Mouse (Mus musculus) CH12F3 (cell line): ENCODE results near the gene Sall4.

Experiments used
- in situ Hi-C: fragments of 300-500 bp; cut with MboI; formaldehyde crosslinking; loops from 2 replicates; pipeline ENCODE4 v1.14.3; 2020; ENCODE audit warnings: low sequenced_read_pairs

Sall4 gene

GRCm38 (mm10) chr2:168767582-168767981, at the start of gene Sall4:
Gene Sall4, minus strand, starts transcription at chr2:168767943.
- in situ Hi-C loops = no loop called here

DNA sequence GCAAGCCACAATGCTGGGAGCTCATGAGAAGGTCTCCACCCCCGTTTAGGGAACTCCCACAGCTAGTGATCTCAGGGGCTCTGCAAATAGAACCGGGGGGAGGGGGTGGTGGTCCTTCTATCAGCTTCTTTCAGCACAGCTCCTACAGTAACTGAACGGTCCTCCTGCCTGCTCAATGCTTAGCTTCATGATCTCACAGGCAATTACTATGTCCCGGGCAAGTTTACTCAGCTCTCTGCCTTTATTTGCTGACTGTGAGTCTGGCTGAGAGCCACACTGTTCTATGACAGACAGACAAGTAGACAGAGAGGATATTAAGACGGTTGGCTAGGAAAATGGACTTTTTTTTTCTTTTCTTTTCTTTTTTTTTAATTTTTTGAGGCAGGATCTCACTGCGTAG, 45.5 kb upstream of the Sall4 start:
- in situ Hi-C loops = no loop called here

GRCm38 (mm10) chr2:168809895-168810294, 42.2 kb upstream of the Sall4 start:
- in situ Hi-C loops = no loop called here

- in situ Hi-C loops = no loop called here
Observed at GRCm38 (mm10) chr2:168807681-168808080, 39.9 kb upstream of the Sall4 start.

- in situ Hi-C loops = no loop called here
Observed at GRCm38 (mm10) chr2:168803849-168804248, 36.1 kb upstream of the Sall4 start.

DNA sequence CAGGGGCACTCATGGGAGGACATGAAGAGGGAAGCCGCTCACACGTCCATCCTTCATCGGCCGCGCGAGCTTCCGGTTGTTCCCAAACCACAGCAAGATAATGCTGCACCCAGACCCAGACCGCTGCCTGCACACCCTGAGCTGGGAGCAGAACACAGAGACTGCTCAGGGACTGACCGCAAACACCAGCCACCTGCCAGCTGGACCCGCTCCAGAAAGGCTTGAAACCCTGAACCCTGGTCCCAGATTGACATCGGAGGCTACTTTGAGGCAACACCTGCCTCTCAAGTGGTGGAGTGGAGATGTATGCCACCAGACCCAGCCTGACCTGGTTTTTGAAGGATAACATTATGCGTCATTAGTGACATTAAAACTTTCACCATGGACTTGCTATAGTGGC, 31.6 kb upstream of the Sall4 start:
- in situ Hi-C loops = no loop called here

- in situ Hi-C loops = no loop called here
Observed at GRCm38 (mm10) chr2:168798921-168799320, 31.2 kb upstream of the Sall4 start.

DNA sequence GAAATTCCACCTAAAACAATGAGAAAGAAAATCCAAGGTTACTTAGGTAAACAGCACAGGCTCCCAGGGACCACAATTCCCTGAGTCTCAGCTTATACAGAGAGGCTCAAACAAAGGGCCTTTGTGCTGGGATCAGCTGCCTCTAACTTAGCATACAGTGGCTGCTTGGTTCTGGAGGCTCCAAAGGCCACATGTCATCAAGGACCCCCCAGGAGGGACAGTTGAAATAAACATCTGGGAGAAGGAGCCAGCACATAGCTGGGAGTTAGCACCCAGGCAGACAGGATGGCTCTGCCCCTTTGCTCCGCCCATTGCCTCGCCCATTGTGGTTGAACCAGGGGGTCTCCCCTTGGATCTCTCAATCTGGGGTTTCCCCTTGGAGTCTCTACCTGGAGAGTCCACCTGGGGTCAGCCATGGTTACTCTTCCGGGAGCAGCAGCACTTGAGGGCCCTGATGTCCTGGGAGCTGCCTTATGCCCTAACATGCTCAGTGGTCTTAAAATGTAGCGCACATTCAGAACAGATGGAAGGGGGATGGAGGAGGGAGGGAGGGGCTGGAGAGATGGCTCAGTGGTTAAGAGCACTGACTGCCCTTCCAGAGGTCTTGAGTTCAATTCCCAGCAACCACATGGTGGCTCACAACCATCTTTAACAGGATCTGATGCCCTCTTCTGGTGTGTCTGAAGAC, 23.5 kb upstream of the Sall4 start:
- in situ Hi-C loops = no loop called here

- in situ Hi-C loops = no loop called here
Observed at GRCm38 (mm10) chr2:168786174-168786573, 18.4 kb upstream of the Sall4 start.

DNA sequence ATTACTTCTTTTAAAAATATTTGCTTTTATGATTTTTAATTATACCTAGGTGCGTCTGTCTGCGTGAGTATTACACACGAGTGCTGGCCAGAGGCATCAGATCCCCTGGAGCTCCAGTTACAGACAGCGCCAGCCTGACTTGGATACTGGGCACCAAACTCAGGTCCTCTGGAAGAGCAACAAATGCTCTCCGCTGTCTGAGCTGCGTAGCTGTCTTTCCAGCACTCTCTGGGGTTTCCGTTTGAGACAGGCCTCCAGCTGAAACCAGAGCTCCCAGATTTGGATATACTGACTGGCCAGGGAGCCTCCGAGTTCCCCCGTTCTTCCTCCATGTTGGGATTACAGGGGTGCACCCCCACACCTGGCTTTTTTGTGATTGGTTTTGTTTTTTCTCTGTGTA, 12.9 kb upstream of the Sall4 start:
- in situ Hi-C loops = no loop called here

DNA sequence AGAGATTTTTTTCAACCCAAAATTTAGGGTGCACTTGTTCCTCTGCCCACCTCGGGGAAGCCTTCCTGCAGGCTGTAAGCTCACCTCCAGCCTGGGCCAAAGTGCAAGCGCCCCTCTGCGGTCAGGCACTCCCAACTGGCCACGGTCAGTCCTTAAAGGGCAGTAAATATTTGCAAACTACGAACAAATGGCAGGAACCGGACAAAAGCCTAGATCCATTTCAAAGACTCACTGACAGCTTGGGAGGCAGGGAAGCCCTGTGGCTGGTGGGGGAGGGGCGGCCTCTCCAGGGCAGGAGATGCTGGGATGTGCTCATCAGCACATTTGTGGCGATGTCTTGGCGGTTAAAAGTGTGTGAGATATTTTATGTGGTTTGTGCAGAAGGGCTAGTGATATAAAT, 12.3 kb upstream of the Sall4 start:
- in situ Hi-C loops = no loop called here

DNA sequence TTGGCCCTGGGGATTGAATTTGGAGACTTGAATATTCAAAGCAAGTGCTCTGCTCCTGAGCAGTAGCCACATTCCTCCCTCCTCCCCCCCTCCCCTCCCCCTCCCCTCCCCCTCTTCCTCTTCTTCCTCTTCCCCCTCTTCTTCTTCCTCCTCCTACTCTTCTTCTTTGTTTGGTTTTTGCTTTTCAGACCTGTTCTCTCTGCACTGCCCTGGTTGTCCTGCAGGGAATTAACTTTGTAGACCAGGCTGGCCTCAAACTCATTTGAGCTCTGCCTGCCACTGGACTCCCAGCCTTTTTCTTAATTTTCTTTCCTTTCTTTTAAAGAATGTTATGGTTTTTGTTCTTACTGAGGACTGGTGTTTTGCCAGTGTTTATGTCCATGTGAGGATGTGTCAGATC, 9.7 kb upstream of the Sall4 start:
- in situ Hi-C loops = no loop called here

DNA sequence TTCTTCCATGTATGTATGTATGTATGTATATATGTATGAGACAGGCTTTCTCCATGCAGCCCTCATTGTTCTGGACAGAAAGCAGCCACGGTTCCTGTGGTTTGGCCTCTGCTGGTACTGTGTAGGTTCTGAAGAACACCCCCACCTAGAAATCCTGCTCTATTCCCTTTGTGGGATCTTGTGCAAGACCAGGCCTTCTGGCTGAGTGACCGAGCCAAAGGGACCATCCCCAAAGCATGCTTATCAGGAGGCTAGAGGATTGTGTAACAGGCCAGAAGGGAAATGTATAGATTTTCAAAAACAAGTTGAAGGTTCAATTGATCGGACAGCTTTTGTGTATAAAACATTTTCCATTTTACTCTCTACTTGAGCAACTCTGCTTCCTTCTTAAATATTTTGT, 8.5 kb upstream of the Sall4 start:
- in situ Hi-C loops = no loop called here

- in situ Hi-C loops = no loop called here
Observed at GRCm38 (mm10) chr2:168769259-168769658, 1.5 kb upstream of the Sall4 start.

DNA sequence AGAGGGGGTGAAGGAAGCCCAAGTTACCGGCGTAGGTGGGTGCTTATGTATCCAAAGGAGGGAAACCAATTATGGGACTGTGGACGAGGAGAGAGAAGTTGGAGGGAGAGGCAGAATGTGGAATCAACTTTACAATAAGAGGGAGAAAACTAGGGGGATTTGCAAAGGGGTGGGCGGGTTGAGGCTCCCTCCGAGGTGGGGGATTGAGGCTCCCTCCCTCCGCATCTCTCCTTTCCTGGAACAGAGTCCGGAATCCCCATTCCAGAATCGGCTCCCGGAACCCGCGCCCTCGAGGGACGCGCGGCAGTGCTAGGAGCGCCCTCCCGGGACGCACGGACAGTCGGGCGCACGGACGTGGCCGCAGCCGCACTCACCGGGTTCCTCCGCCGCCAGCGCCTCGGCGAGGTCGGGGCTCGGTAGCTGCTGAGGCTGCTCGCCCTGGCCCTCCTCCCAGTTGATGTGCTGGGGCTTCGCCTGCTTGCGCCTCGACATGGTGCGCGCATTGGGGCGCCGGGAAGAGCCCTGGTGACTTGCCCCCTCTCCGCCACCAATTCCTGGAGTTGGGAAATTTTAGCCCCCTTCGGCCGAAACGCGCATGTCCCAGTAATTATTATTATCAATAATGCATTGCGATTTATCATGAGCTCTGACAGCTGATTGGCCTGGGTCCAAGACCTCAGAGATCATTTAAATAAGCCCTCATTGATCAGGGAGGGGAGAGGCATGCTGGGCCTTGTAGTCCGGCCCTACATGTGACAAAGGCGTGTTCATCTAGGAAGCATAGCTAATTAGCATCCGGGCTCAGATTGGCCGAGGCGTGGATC, 993 bp downstream of the Sall4 start:
- in situ Hi-C loops = no loop called here

GRCm38 (mm10) chr2:168765696-168766537, 1.8 kb downstream of the Sall4 start:
- in situ Hi-C loops = no loop called here

- in situ Hi-C loops = no loop called here
Observed at GRCm38 (mm10) chr2:168765065-168765681, 2.6 kb downstream of the Sall4 start.

GRCm38 (mm10) chr2:168764460-168764867, 3.3 kb downstream of the Sall4 start:
- in situ Hi-C loops = no loop called here

- in situ Hi-C loops = no loop called here
Observed at GRCm38 (mm10) chr2:168763785-168764184, 4.0 kb downstream of the Sall4 start.

- in situ Hi-C loops = no loop called here
Observed at GRCm38 (mm10) chr2:168762411-168762815, 5.3 kb downstream of the Sall4 start.

GRCm38 (mm10) chr2:168761954-168762353, 5.8 kb downstream of the Sall4 start:
- in situ Hi-C loops = no loop called here
